Mouse (Mus musculus) lung, postnatal 0 days (tissue): ENCODE measurements around the gene Slc44a1.

Experiments
- CTCF ChIP-seq: IDR thresholded peaks from 2 replicates; pipeline ENCODE4 v1.5.1; 2016; ENCODE audit warnings: antibody characterized with exemption, mild to moderate bottlenecking
- EP300 ChIP-seq: IDR thresholded peaks from 2 replicates; pipeline ENCODE4 v1.6.1; 2016; ENCODE audit warnings: antibody characterized with exemption, mild to moderate bottlenecking, control low read depth

GRCm38 (mm10) chr4:53544889-53545288 lies 104.7 kb downstream of the Slc44a1 start:
- TF ChIP-seq CTCF (peak; percentile 54), EP300 (no peak)
